Mouse (Mus musculus) cortical plate, adult 2 months (tissue): ENCODE results near the gene Vsnl1.

ENCODE experiments used
- CTCF ChIP-seq: fragments of 200-500 bp; IDR thresholded peaks from 2 replicates; pipeline ENCODE4 v1.5.1; 2011; ENCODE audit warnings: mild to moderate bottlenecking, control low read depth, low read length; ENCODE audit not compliant: insufficient read depth; ENCODE audit errors: extremely low read depth
- POLR2A ChIP-seq: fragments of 200-500 bp; IDR thresholded peaks from 2 replicates; pipeline ENCODE4 v1.6.1; 2011; ENCODE audit warnings: mild to moderate bottlenecking, low read length, control low read depth; ENCODE audit not compliant: insufficient read depth; ENCODE audit errors: extremely low read depth

DNA sequence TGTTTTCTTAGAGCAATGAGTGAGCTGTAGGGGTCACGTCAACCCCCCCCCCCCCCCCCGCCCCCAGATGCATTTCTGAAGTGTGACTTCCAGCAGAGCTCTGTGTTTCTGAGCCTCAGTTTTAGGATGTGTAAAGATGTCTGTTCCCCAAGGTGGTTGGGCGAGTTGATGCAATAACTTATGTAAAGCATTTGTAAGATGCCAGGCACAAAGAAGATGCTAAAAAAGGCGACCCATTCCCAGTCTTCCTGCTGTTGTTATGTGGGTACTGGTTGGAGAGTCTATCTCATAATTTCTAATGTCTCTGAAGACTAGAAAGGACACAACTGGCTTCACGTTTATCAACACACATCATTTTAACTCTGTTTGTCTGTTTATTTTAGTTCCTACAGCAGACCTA is 86.5 kb downstream of the Vsnl1 start:
- no peak for TF ChIP-seq POLR2A
- TF ChIP-seq CTCF: no peak
